Mouse (Mus musculus) limb, embryonic 14.5 days (tissue): ENCODE results near the gene Osbpl9. TPM values are rescaled to one million over a fixed set of nuclear protein-coding genes. Genes with fewer than 3 reads are reported as not detected.

ENCODE experiments used
- ATAC-seq: fragments of 200-750 bp; cut with Nextera tagmentation; 2 replicates; pipeline ENCODE4 v1.8.0; 2017; ENCODE audit warnings: low read depth, moderate number of reproducible peaks, moderate TSS enrichment; ENCODE audit not compliant: low FRiP score
- DNase-seq: peaks from one replicate; pipeline ENCODE4 v3.0.0-alpha.2; 2015; ENCODE audit warnings: low spot score
- H3K27ac ChIP-seq: fragments of 300-500 bp; sonication (generic); replicated peaks from 2 replicates; pipeline ENCODE4 v1.5.1; 2014; ENCODE audit warnings: low read depth, mild to moderate bottlenecking, low read length, moderate library complexity, mixed read lengths
- H3K27me3 ChIP-seq: fragments of 300-500 bp; sonication (generic); 2 replicates; pipeline ENCODE4 v1.6.1; 2014; ENCODE audit warnings: low read length, mixed read lengths; ENCODE audit not compliant: control insufficient read depth, insufficient read depth
- H3K36me3 ChIP-seq: fragments of 300-500 bp; sonication (generic); 2 replicates; pipeline ENCODE4 v1.6.1; 2014; ENCODE audit warnings: mild to moderate bottlenecking, low read length, moderate library complexity, mixed read lengths; ENCODE audit not compliant: control insufficient read depth, insufficient read depth
- H3K4me1 ChIP-seq: fragments of 300-500 bp; sonication (generic); 2 replicates; pipeline ENCODE4 v1.6.1; 2014; ENCODE audit warnings: antibody characterized with exemption, low read length, mixed read lengths; ENCODE audit not compliant: control insufficient read depth, insufficient read depth
- H3K4me2 ChIP-seq: fragments of 300-500 bp; sonication (generic); replicated peaks from 2 replicates; pipeline ENCODE4 v1.6.1; 2014; ENCODE audit warnings: low read depth, mild to moderate bottlenecking, low read length, moderate library complexity; ENCODE audit not compliant: severe bottlenecking
- H3K4me3 ChIP-seq: fragments of 300-500 bp; sonication (generic); replicated peaks from 2 replicates; pipeline ENCODE4 v1.5.1; 2014; ENCODE audit warnings: low read length
- H3K9ac ChIP-seq: fragments of 300-500 bp; sonication (generic); 2 replicates; pipeline ENCODE4 v1.6.1; 2014; ENCODE audit warnings: mild to moderate bottlenecking, low read depth, low read length, moderate library complexity; ENCODE audit not compliant: severe bottlenecking
- H3K9me3 ChIP-seq: fragments of 300-500 bp; sonication (generic); 2 replicates; pipeline ENCODE4 v1.6.1; 2016; ENCODE audit warnings: low read length; ENCODE audit not compliant: control insufficient read depth
- POLR2A ChIP-seq: fragments of 200-500 bp; IDR thresholded peaks from 2 replicates; pipeline ENCODE4 v1.8.0; 2012; ENCODE audit warnings: inconsistent platforms, mild to moderate bottlenecking, moderate library complexity, borderline replicate concordance; ENCODE audit not compliant: insufficient read depth, insufficient read length; ENCODE audit errors: extremely low read depth
- WGBS: fragments of 180-500 bp; shearing (Covaris S2); extraction: QIAGEN DNeasy Blood & Tissue Kit; methylation state at CpG from one replicate; pipeline ENCODE4 v1.1.7; 2014; 5-methylcytosine and 5-hydroxymethylcytosine counted together
- polyA plus RNA-seq, 2 experiments: library from polyadenylated mRNA; depleted of rRNA in 1 of 2; stranded (reverse) in 1 of 2; unstranded in 1 of 2; fragments of >200 nt; fragmentation: Nextera tagmentation in 1 of 2; extraction: Ambion mirVana in 1 of 2; gene quantifications; 2 replicates each; pipeline versions ENCODE4 v1.2.1 to v1.2.3; 2012 to 2014

Osbpl9 gene
- 54.0 and 55.6 TPM in 2 replicates for polyA plus RNA-seq (2012; rRNA removed)
- 57.8 and 68.4 TPM in 2 replicates for polyA plus RNA-seq (2014; fragmentation: Nextera tagmentation; extraction: Ambion mirVana)

- Histone ChIP-seq H3K36me3 (peaks cover 5% of the 10 kb centered on the region; the same call in 1 of the 2 replicates), H3K4me1 (peaks cover 4% of the 10 kb centered on the region; the same call in 1 of the 2 replicates), H3K27me3 (no peaks in the 10 kb centered on the region), H3K4me2 (peak within 1 kb of the TSS; percentile 88), H3K9me3 (no peaks in the 10 kb centered on the region), H3K27ac (peak within 1 kb of the TSS; percentile 94), H3K4me3 (peak within 1 kb of the TSS; percentile 91), H3K9ac (peak within 1 kb of the TSS; percentile 78)
- peak; percentile 99 for ATAC-seq
- TF ChIP-seq POLR2A = peak; percentile 87; the same call in 1 of the 2 replicates
- WGBS = under 1% methylated on average over 51 of the region's 59 CpGs
- DNase-seq = peak; percentile 99
These were observed at the start of gene Osbpl9 for GRCm38 (mm10) chr4:109201582-109202424. TSS of gene Osbpl9 (minus strand) at chr4:109202272.

- Histone ChIP-seq H3K4me2 (no peak overlapping the region), H3K4me3 (no peak overlapping the region), H3K36me3 (no peaks in the 10 kb centered on the region), H3K9me3 (no peaks in the 10 kb centered on the region), H3K9ac (no peak overlapping the region), H3K27ac (no peak overlapping the region), H3K4me1 (no peaks in the 10 kb centered on the region), H3K27me3 (no peaks in the 10 kb centered on the region)
- 28% methylated on average over 3 of the region's 3 CpGs for WGBS
- TF ChIP-seq POLR2A = no peak
- ATAC-seq = no peak
- no peak for DNase-seq
These were observed 49.5 kb upstream of the Osbpl9 start for GRCm38 (mm10) chr4:109251605-109252004.

- 83% methylated on average over 6 of the region's 6 CpGs for WGBS
- peaks cover 6% of the 10 kb centered on the region; the same call in 1 of the 2 replicates for H3K4me1 ChIP-seq
- H3K27me3 ChIP-seq = no peaks in the 10 kb centered on the region
- no peak for TF ChIP-seq POLR2A
- no peaks in the 10 kb centered on the region for H3K36me3 ChIP-seq
- H3K9ac ChIP-seq = no peak overlapping the region
- no peak overlapping the region for H3K4me3 ChIP-seq
- H3K27ac ChIP-seq = no peak overlapping the region
- no peak overlapping the region for H3K4me2 ChIP-seq
- DNase-seq = no peak
- H3K9me3 ChIP-seq = no peaks in the 10 kb centered on the region
- no peak for ATAC-seq
These were observed 43.0 kb upstream of the Osbpl9 start for GRCm38 (mm10) chr4:109245016-109245620.

GRCm38 (mm10) chr4:109244506-109244905, 42.4 kb upstream of the Osbpl9 start:
- DNase-seq (no peak), ATAC-seq (no peak)
- Histone ChIP-seq H3K27me3 (no peaks in the 10 kb centered on the region), H3K4me2 (no peak overlapping the region), H3K27ac (no peak overlapping the region), H3K4me1 (peaks cover 6% of the 10 kb centered on the region; the same call in 1 of the 2 replicates), H3K36me3 (no peaks in the 10 kb centered on the region), H3K9me3 (no peaks in the 10 kb centered on the region), H3K9ac (no peak overlapping the region), H3K4me3 (no peak overlapping the region)
- TF ChIP-seq POLR2A = no peak
- 78% methylated on average over 7 of the region's 7 CpGs for WGBS

GRCm38 (mm10) chr4:109241934-109242333, 39.9 kb upstream of the Osbpl9 start:
- Histone ChIP-seq H3K4me1 (peaks cover 7% of the 10 kb centered on the region; the same call in 1 of the 2 replicates), H3K27me3 (no peaks in the 10 kb centered on the region), H3K4me3 (no peak overlapping the region), H3K27ac (no peak overlapping the region), H3K36me3 (no peaks in the 10 kb centered on the region), H3K9me3 (no peaks in the 10 kb centered on the region), H3K4me2 (no peak overlapping the region), H3K9ac (no peak overlapping the region)
- DNase-seq (peak; percentile 52), ATAC-seq (peak; percentile 64)
- no peak for TF ChIP-seq POLR2A
- 39% methylated on average over 4 of the region's 4 CpGs for WGBS
